Mouse (Mus musculus) liver, embryonic 14.5 days (tissue): ENCODE results near the gene Adamtsl4. TPM values are rescaled to one million over a fixed set of nuclear protein-coding genes. Genes with fewer than 3 reads are reported as not detected.

ENCODE experiments used
- ATAC-seq: fragments of 200-750 bp; cut with Nextera tagmentation; 2 replicates; pipeline ENCODE4 v1.8.0; 2017; ENCODE audit warnings: moderate number of reproducible peaks, mild to moderate bottlenecking, moderate library complexity; ENCODE audit not compliant: insufficient read depth
- DNase-seq, 3 experiments: peaks; one replicate each; pipeline ENCODE4 v3.0.0-alpha.2; 2012 to 2013; ENCODE audit warnings: low read depth in 3 of 3, low spot score in 3 of 3
- H3K27ac ChIP-seq: fragments of 300-500 bp; sonication (generic); 2 replicates; pipeline ENCODE4 v1.5.1; 2014; ENCODE audit warnings: moderate library complexity, mild to moderate bottlenecking, control low read depth, inconsistent platforms
- H3K27me3 ChIP-seq: fragments of 300-500 bp; sonication (generic); 2 replicates; pipeline ENCODE4 v1.6.1; 2014; ENCODE audit warnings: mild to moderate bottlenecking, low read length, moderate library complexity; ENCODE audit not compliant: control insufficient read depth, insufficient read depth
- H3K36me3 ChIP-seq: fragments of 300-500 bp; sonication (generic); replicated peaks from 2 replicates; pipeline ENCODE4 v1.6.1; 2014; ENCODE audit warnings: low read depth; ENCODE audit not compliant: control insufficient read depth, insufficient read depth
- H3K4me1 ChIP-seq, 2 experiments: fragments of 200-500 bp in 1 of 2; fragments of 300-500 bp in 1 of 2; sonication (generic) in 1 of 2; replicated peaks; 2 replicates each; pipeline ENCODE4 v1.6.1; 2012 to 2014; ENCODE audit warnings: antibody characterized with exemption in 1 of 2, inconsistent platforms in 1 of 2, low read length in 1 of 2; ENCODE audit not compliant: control insufficient read depth in 2 of 2, insufficient read depth in 2 of 2
- H3K4me2 ChIP-seq: fragments of 300-500 bp; sonication (generic); 2 replicates; pipeline ENCODE4 v1.6.1; 2014; ENCODE audit warnings: low read depth, mild to moderate bottlenecking, control low read depth, moderate library complexity
- H3K4me3 ChIP-seq, 2 experiments: fragments of 200-500 bp in 1 of 2; fragments of 300-500 bp in 1 of 2; sonication (generic) in 1 of 2; 2 replicates each; pipeline ENCODE4 v1.5.1; 2012 to 2014; ENCODE audit warnings: low read depth in 2 of 2, low read length in 2 of 2, mild to moderate bottlenecking in 2 of 2, control low read depth in 1 of 2, inconsistent platforms in 1 of 2, moderate library complexity in 1 of 2; ENCODE audit not compliant: insufficient read depth in 1 of 2
- H3K9ac ChIP-seq: fragments of 300-500 bp; sonication (generic); replicated peaks from 2 replicates; pipeline ENCODE4 v1.6.1; 2014; ENCODE audit warnings: mild to moderate bottlenecking, control low read depth, moderate library complexity
- H3K9me3 ChIP-seq: fragments of 300-500 bp; sonication (generic); 2 replicates; pipeline ENCODE4 v1.6.1; 2016; ENCODE audit warnings: low read length, mixed read lengths; ENCODE audit not compliant: control insufficient read depth
- CTCF ChIP-seq: IDR thresholded peaks from 2 replicates; pipeline ENCODE4 v1.5.1; 2016; ENCODE audit warnings: antibody characterized with exemption, low read depth, control low read depth
- EP300 ChIP-seq: IDR thresholded peaks from 2 replicates; pipeline ENCODE4 v1.6.1; 2016; ENCODE audit warnings: antibody characterized with exemption, low read depth
- WGBS: fragments of 180-500 bp; shearing (Covaris S2); extraction: QIAGEN DNeasy Blood & Tissue Kit; methylation state at CpG from one replicate; pipeline ENCODE4 v1.1.7; 2014; ENCODE audit not compliant: insufficient replicate concordance; 5-methylcytosine and 5-hydroxymethylcytosine counted together
- polyA plus RNA-seq, 2 experiments: library from polyadenylated mRNA; depleted of rRNA in 1 of 2; stranded (reverse) in 1 of 2; unstranded in 1 of 2; fragments of >200 nt; fragmentation: Nextera tagmentation in 1 of 2; extraction: Ambion mirVana in 1 of 2; gene quantifications; 2 replicates each; pipeline versions ENCODE4 v1.2.1 to v1.2.3; 2012 to 2014

The Adamtsl4 gene
- polyA plus RNA-seq, 2 experiments = 0.12 to 0.17 TPM

DNA sequence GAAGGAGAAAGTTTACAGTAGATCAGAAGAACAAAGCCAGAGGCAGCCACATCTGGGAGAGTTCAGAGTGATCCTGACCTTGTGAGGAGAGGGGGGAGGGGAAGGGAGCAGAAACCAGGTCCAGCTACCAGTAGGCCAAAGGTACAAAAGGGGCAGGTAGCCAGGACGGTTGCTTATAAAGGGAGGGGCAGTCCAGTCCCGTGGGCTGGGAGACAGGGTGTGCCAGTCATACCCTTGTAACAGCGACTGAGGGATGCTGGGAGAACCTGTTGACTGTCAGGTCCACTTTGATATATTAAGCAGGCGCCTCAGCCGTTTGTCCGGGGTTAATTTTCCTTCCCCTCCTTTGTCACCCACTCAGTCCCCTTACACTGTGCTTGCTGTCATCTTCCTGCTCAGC is 12.9 kb downstream of the Adamtsl4 start:
- WGBS = 7% methylated on average over 6 of the region's 6 CpGs

DNA sequence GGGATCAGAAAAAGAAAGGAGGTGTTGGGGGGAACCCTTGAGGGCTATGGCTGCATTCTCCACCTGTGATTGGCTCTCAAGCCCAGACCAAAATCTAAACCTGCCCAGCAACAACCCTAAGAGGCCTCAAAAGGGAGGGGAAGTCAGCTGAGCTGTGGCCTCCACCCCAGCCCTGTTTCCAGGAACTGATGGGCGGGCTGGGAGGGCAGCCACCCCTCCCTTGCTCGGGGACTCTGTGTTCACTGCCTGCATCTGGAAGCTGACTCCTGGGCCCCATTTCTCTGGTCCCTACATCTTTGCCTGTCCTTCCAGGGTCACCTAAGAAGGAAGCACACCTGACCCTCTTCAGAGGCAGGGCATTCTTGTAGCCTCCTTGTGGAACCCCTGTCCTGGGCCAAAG is 13.5 kb downstream of the Adamtsl4 start:
- peak; percentile 94 to 96 (median 95) for DNase-seq
- Histone ChIP-seq H3K27me3 (no peaks in the 10 kb centered on the region), H3K36me3 (peaks cover 7% of the 10 kb centered on the region; the same call in 1 of the 2 replicates), H3K4me3 (peak overlapping the region; percentile 42 to 49), H3K9ac (peak overlapping the region; percentile 94), H3K4me2 (peak overlapping the region; percentile 73), H3K27ac (peak overlapping the region; percentile 99), H3K9me3 (no peaks in the 10 kb centered on the region), H3K4me1 (peaks cover 41 to 53% of the 10 kb centered on the region in 2 experiments)
- ATAC-seq = peak; percentile 92
- 0% methylated on average over 2 of the region's 2 CpGs for WGBS
- peak; percentile 70 for TF ChIP-seq EP300
- no peak for TF ChIP-seq CTCF

More for the DNA sequence above, 12.9 kb downstream of the Adamtsl4 start:
- DNase-seq = peak in 2 of 3 experiments; percentile 66 to 69
- Histone ChIP-seq H3K4me2 (peak overlapping the region; percentile 73), H3K27ac (peak overlapping the region; percentile 99), H3K4me3 (peak overlapping the region; percentile 13 to 41; a peak in 3 of 4 replicates), H3K9me3 (no peaks in the 10 kb centered on the region), H3K9ac (peak overlapping the region; percentile 94), H3K27me3 (no peaks in the 10 kb centered on the region), H3K36me3 (0 out of 2 replicates have a peak, but pooled peaks cover 3% of the 10 kb centered on the region), H3K4me1 (peaks cover 41 to 53% of the 10 kb centered on the region in 2 experiments)
- no peak for TF ChIP-seq EP300
- ATAC-seq = peak; percentile 62

DNA sequence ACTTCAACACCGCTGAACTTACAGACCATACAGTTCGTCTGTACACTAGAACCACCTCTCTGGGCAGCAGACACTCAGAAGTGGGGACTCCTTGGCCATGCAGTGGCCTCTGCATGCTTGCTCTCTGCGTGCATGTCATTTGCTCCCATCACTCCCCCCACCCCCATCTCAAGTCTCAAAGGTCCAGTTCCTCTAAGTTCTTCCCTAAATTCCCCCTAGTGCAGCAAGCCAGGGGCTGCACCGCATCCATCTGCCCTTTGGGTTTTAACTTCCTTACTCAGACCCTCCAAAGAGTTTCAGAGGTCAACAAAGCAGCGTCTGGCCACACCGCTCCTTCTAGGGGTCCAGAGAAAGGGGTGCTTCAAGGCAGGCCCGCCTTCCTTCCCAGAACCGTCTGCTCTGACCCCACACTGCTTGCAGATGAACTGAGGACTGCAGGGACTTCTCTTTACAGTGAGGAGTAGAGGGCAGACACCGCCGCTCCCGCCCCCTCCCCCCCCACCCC is 14.0 kb downstream of the Adamtsl4 start:
- 9% methylated on average over 11 of the region's 11 CpGs for WGBS
- peak overlapping the region; percentile 42 to 58 for H3K4me3 ChIP-seq
- no peaks in the 10 kb centered on the region for H3K27me3 ChIP-seq
- no peak for DNase-seq
- 0 out of 2 replicates have a peak, but pooled peaks have one; percentile 6 for TF ChIP-seq CTCF
- no peak for TF ChIP-seq EP300
- ATAC-seq = peak; percentile 3; the same call in 1 of the 2 replicates
- H3K9ac ChIP-seq = peak overlapping the region; percentile 85
- peaks cover 41 to 54% of the 10 kb centered on the region in 2 experiments for H3K4me1 ChIP-seq
- peak overlapping the region; percentile 73 for H3K4me2 ChIP-seq
- peaks cover 10% of the 10 kb centered on the region; the same call in 1 of the 2 replicates for H3K36me3 ChIP-seq
- H3K9me3 ChIP-seq = no peaks in the 10 kb centered on the region
- H3K27ac ChIP-seq = peak overlapping the region; percentile 99

DNA sequence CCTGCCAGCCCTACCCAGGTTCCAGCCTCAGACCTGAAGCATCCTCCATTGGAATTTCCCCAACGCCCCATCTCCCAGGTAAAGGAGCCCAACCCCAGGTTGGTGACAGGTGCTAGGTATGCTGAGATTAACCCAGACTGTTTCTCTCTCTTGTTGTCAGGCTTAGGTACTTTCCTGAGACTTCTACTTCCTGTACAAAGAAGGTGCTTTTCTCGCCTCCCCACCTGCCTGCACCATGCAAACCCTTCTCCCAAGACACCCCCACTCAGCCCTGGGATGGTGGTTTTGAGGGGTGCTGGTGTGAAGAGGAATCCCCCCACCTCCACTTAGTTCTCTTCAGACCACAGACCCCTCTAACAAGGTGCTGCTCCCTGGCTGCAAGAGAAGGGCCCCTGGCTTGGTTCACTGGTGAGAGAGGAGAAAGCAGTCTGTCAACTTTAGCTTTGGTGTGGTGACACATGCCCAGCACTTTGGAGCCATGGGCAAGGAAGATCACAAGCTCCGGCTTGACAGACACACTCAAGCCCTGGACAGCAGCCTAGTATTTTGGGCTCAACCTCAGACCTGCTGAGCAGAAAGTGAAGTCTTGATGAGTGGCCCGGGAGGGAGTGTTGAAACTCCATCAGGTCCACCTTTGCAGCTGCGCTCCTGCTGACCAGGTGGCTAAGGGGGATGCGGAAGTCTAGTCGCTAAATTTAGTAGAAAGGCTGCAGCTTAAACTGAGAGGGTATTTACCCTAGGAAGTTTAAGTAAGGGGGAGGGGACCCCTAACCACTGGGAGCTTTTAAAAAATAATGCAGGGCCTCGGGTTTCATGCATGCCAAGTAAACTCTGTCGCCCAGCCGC is 14.6 kb downstream of the Adamtsl4 start:
- TF ChIP-seq EP300 (no peak), CTCF (no peak)
- DNase-seq = no peak
- H3K9me3 ChIP-seq = no peaks in the 10 kb centered on the region
- peaks cover 44 to 60% of the 10 kb centered on the region in 2 experiments for H3K4me1 ChIP-seq
- peaks cover 12% of the 10 kb centered on the region; the same call in 1 of the 2 replicates for H3K36me3 ChIP-seq
- peak overlapping the region; percentile 99 for H3K27ac ChIP-seq
- ATAC-seq = no peak
- peak overlapping the region; percentile 42 to 58 for H3K4me3 ChIP-seq
- H3K27me3 ChIP-seq = no peaks in the 10 kb centered on the region
- peak overlapping the region; percentile 85 for H3K9ac ChIP-seq
- WGBS = 49% methylated on average over 10 of the region's 10 CpGs
- peak overlapping the region; percentile 73 for H3K4me2 ChIP-seq

DNA sequence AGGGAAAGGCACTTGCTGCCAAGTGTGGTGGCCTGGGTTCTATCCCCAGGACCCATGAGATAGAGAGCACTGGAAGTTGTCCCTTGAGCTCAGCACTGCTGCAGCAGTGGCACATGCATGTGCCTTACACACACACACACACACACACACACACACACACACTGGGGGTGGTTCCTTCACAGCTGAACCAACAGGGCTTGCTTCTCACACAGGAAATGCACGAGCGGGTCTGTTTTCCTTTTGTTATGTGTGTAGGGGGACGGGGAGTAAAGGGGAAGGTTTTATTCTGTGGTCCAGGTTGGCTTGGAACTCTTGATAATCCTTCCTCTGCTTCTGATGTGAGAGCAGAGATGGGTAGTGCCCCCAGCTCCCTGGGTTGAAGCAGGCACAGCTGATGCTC is 15.3 kb downstream of the Adamtsl4 start:
- TF ChIP-seq CTCF (no peak), EP300 (no peak)
- ATAC-seq (no peak), DNase-seq (no peak)
- peak overlapping the region; percentile 99 for H3K27ac ChIP-seq
- peaks cover 49 to 66% of the 10 kb centered on the region in 2 experiments for H3K4me1 ChIP-seq
- peak overlapping the region; percentile 73; the same call in 1 of the 2 replicates for H3K4me2 ChIP-seq
- no peak overlapping the region for H3K4me3 ChIP-seq
- H3K36me3 ChIP-seq = peaks cover 12% of the 10 kb centered on the region; the same call in 1 of the 2 replicates
- 29% methylated on average over 3 of the region's 3 CpGs for WGBS
- peak overlapping the region; percentile 33 for H3K9ac ChIP-seq
- no peaks in the 10 kb centered on the region for H3K9me3 ChIP-seq
- no peaks in the 10 kb centered on the region for H3K27me3 ChIP-seq
